Mouse (Mus musculus) heart, adult 2 months (tissue): ENCODE data around the gene Sbf2. TPM values are rescaled to one million over a fixed set of nuclear protein-coding genes. Genes with fewer than 3 reads are reported as not detected.
"Not testable (repeated sequence)": the region's sequence is repeated elsewhere in the genome, so short reads cannot be mapped to it uniquely, and the experiment has no call there.

ENCODE experiments used
- DNase-seq, 2 experiments: peaks; one replicate each; pipeline ENCODE4 v3.0.0; 2021
- H3K27ac ChIP-seq: fragments of 200-600 bp; 2 replicates; pipeline ENCODE4 v1.8.1; 2022
- H3K27me3 ChIP-seq: fragments of 200-500 bp; 2 replicates; pipeline ENCODE4 v1.6.1; 2012; ENCODE audit warnings: mild to moderate bottlenecking, low read length, inconsistent platforms, mixed read lengths; ENCODE audit not compliant: control insufficient read depth, insufficient read depth
- H3K36me3 ChIP-seq: fragments of 200-500 bp; 2 replicates; pipeline ENCODE4 v1.6.1; 2012; ENCODE audit warnings: low read length, inconsistent platforms; ENCODE audit not compliant: control insufficient read depth, insufficient read depth
- H3K4me1 ChIP-seq: fragments of 200-500 bp; 2 replicates; pipeline ENCODE4 v1.6.1; 2011; ENCODE audit warnings: low read length; ENCODE audit not compliant: control insufficient read depth, insufficient read depth
- H3K4me3 ChIP-seq: fragments of 200-600 bp; 2 replicates; pipeline ENCODE4 v1.8.1; 2022
- H3K79me2 ChIP-seq: fragments of 200-500 bp; replicated peaks from 2 replicates; pipeline ENCODE4 v1.6.1; 2012; ENCODE audit warnings: mild to moderate bottlenecking, inconsistent platforms, low read length, moderate library complexity, mixed read lengths; ENCODE audit not compliant: control insufficient read depth, insufficient read depth
- H3K9ac ChIP-seq: fragments of 200-500 bp; 2 replicates; pipeline ENCODE4 v1.6.1; 2012; ENCODE audit warnings: low read depth, mild to moderate bottlenecking, control low read depth, inconsistent platforms, low read length, mixed read lengths
- CTCF ChIP-seq: fragments of 200-600 bp; IDR thresholded peaks from 2 replicates; pipeline ENCODE4 v1.8.1; 2022; ENCODE audit warnings: antibody characterized with exemption, mild to moderate bottlenecking, moderate library complexity
- EP300 ChIP-seq: fragments of 200-500 bp; IDR thresholded peaks from 2 replicates; pipeline ENCODE4 v1.6.1; 2011; ENCODE audit warnings: low read depth, low read length, control low read depth; ENCODE audit not compliant: insufficient read depth
- POLR2A ChIP-seq: fragments of 200-500 bp; IDR thresholded peaks from 2 replicates; pipeline ENCODE4 v1.6.1; 2011; ENCODE audit warnings: mild to moderate bottlenecking, low read depth, low read length, control low read depth; ENCODE audit not compliant: insufficient read depth
- WGBS: fragments of 180-500 bp; shearing (Covaris S2); methylation state at CpG from one replicate; pipeline ENCODE4 v1.1.7; 2018; 5-methylcytosine and 5-hydroxymethylcytosine counted together
- intact Hi-C: fragments of 180-260 bp; cut with DNase I; formaldehyde crosslinking; loops from one replicate; pipeline ENCODE4 v1.15.1; 2025
- polyA plus RNA-seq: library from polyadenylated mRNA; depleted of rRNA; stranded (reverse); fragments of >200 nt; gene quantifications from 2 replicates; pipeline ENCODE4 v1.2.3, GENCODE M21; 2012
- total RNA-seq, 2 experiments: library from RNA; stranded (reverse); gene quantifications; 2 replicates each; pipeline ENCODE4 v1.2.3; 2021

Gene Sbf2
- total and polyA plus RNA-seq, 3 experiments = 16.1 to 40.4 (median 39.7) TPM

GRCm38 (mm10) chr7:110605476-110605875 is 9.2 kb downstream of the Sbf2 start:
- TF ChIP-seq POLR2A = no peak
- TF ChIP-seq CTCF = no peak
- no peak for TF ChIP-seq EP300
- Histone ChIP-seq H3K36me3 (no peaks in the 10 kb centered on the region), H3K79me2 (peaks cover 6% of the 10 kb centered on the region), H3K4me3 (no peak overlapping the region), H3K27me3 (no peaks in the 10 kb centered on the region), H3K9ac (no peak overlapping the region), H3K27ac (no peak overlapping the region), H3K4me1 (no peaks in the 10 kb centered on the region)
- 89% methylated on average over 4 of the region's 4 CpGs for WGBS
- DNase-seq = no peak
- intact Hi-C loops = no loop called here

DNA sequence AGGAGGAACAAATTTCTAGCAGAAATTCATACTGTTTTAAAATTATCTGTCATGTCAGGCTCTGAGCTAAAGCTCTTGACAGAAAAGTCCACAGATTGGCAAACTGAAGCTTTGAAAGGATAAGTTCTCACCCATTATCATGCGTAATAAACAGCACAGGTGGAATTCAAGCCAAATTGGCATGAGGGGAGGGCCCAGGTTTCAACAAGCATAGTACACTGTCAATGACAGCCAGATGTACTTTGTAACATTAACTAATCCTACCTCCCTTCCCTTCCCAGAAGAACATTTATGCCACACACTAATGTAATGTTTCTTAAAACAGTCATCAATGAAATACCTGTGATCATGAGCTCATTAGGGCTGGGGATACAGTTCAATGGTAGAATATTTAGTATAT is 17.6 kb downstream of the Sbf2 start:
- 71% methylated on average over 1 of the region's 1 CpGs for WGBS
- TF ChIP-seq CTCF (no peak), EP300 (no peak), POLR2A (no peak)
- no peak overlapping the region for H3K9ac ChIP-seq
- no peak for DNase-seq
- peaks cover 1% of the 10 kb centered on the region; the same call in 1 of the 2 replicates for H3K36me3 ChIP-seq
- H3K4me1 ChIP-seq = peaks cover 1% of the 10 kb centered on the region
- no peaks in the 10 kb centered on the region; the same call in none of the 2 replicates for H3K79me2 ChIP-seq
- H3K4me3 ChIP-seq = no peak overlapping the region
- no peaks in the 10 kb centered on the region for H3K27me3 ChIP-seq
- no peak overlapping the region for H3K27ac ChIP-seq
- intact Hi-C loops = no loop called here

DNA sequence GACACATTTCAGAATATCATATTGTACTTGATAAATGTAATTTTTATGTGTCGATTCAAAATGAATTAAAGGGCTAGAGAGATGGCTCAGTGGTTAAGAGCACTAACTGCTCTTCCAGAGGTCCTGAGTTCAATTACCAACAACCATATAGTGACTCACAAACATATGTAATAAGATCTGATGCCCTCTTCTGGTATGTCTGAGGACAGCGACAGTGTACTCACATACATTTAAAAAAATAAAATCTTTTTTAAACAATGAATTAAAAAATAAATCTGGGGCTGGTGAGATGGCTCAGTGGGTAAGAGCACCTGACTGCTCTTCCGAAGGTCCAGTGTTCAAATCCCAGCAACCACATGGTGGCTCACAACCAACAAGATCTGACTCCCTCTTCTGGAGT is 20.7 kb downstream of the Sbf2 start:
- H3K4me1 ChIP-seq, H3K9ac ChIP-seq, H3K27me3 ChIP-seq, H3K4me3 ChIP-seq, H3K36me3 ChIP-seq, H3K79me2 ChIP-seq, intact Hi-C loops, H3K27ac ChIP-seq, DNase-seq: not testable (repeated sequence)
- peak; percentile 55 for TF ChIP-seq CTCF
- WGBS = 93% methylated on average over 3 of the region's 3 CpGs

- peaks cover 7% of the 10 kb centered on the region for H3K4me1 ChIP-seq
- no peak overlapping the region for H3K4me3 ChIP-seq
- H3K27me3 ChIP-seq = no peaks in the 10 kb centered on the region
- no peak for DNase-seq
- intact Hi-C loops = no loop called here
- no peak overlapping the region for H3K9ac ChIP-seq
- peaks cover 3% of the 10 kb centered on the region for H3K79me2 ChIP-seq
- WGBS = 94% methylated on average over 1 of the region's 1 CpGs
- no peak overlapping the region for H3K27ac ChIP-seq
- TF ChIP-seq POLR2A (no peak), EP300 (no peak), CTCF (no peak)
- H3K36me3 ChIP-seq = peaks cover 13% of the 10 kb centered on the region
These were observed 27.0 kb downstream of the Sbf2 start for GRCm38 (mm10) chr7:110587721-110588120.

DNA sequence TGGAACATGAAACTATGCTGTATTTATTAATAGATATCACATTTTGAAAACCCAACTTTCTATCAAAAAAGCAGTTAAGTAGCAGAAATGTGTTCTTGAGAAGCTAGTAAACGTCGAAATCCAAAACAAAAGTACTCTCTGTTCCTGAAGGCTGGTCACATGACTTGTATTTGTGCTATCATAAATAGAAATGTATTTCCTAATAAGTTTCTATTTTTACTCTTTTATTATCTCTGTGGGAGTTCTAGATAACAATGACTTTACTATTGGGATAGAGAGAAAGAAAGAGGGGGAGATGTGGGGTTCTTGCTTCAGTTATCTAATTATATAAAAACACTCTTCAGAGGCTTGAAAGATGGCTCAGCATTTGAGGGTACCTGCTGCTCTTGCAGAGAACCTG is 29.5 kb downstream of the Sbf2 start:
- intact Hi-C loops = no loop called here
- no peak for DNase-seq
- Histone ChIP-seq H3K27ac (peak overlapping the region; percentile 45), H3K36me3 (peaks cover 13% of the 10 kb centered on the region), H3K79me2 (peaks cover 3% of the 10 kb centered on the region), H3K27me3 (no peaks in the 10 kb centered on the region), H3K9ac (no peak overlapping the region), H3K4me3 (no peak overlapping the region), H3K4me1 (peaks cover 5% of the 10 kb centered on the region)
- TF ChIP-seq EP300 (no peak), POLR2A (no peak), CTCF (no peak)
- 4% methylated on average over 2 of the region's 2 CpGs for WGBS

GRCm38 (mm10) chr7:110584159-110584558 is 30.6 kb downstream of the Sbf2 start:
- no peak overlapping the region for H3K4me3 ChIP-seq
- no peak overlapping the region for H3K27ac ChIP-seq
- H3K36me3 ChIP-seq = peaks cover 10% of the 10 kb centered on the region
- no peak for DNase-seq
- no peaks in the 10 kb centered on the region for H3K27me3 ChIP-seq
- TF ChIP-seq POLR2A (no peak), EP300 (no peak), CTCF (no peak)
- intact Hi-C loops = no loop called here
- 76% methylated on average over 2 of the region's 2 CpGs for WGBS
- peaks cover 3% of the 10 kb centered on the region for H3K79me2 ChIP-seq
- no peak overlapping the region for H3K9ac ChIP-seq
- H3K4me1 ChIP-seq = peaks cover 5% of the 10 kb centered on the region

DNA sequence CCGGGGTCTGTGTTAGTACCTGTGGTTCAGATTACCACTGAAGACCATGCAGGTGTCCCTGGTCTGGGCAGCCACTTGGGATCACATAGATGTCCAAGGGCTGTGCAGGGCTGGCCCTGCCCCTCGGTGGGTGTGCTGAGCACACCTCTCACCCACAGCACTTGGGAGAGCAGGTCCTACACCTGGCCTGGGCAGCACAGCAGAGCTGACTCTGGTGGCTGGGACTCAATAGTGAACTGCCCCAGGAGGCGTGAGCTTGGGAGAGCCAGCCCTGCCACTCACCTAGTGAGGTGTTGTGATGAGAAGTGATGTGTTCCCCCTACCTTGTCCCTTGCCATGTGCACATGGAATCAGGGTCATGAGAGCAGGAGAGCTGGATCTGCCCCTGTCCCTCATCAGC is 31.0 kb downstream of the Sbf2 start:
- H3K4me3 ChIP-seq = no peak overlapping the region
- peaks cover 3% of the 10 kb centered on the region for H3K79me2 ChIP-seq
- WGBS = 96% methylated on average over 3 of the region's 3 CpGs
- intact Hi-C loops = no loop called here
- no peak overlapping the region for H3K27ac ChIP-seq
- peaks cover 10% of the 10 kb centered on the region for H3K36me3 ChIP-seq
- H3K27me3 ChIP-seq = no peaks in the 10 kb centered on the region
- no peak for DNase-seq
- peaks cover 5% of the 10 kb centered on the region for H3K4me1 ChIP-seq
- TF ChIP-seq EP300 = no peak
- TF ChIP-seq POLR2A = no peak
- no peak for TF ChIP-seq CTCF
- H3K9ac ChIP-seq = no peak overlapping the region
